Mouse (Mus musculus) cerebellum, adult 2 months (tissue): Measurements from ENCODE around the gene Kcnq4.

ENCODE experiments used
- CTCF ChIP-seq: fragments of 200-500 bp; IDR thresholded peaks from 2 replicates; pipeline ENCODE4 v1.5.1; 2011; ENCODE audit warnings: low read depth, mild to moderate bottlenecking, control low read depth, low read length, moderate library complexity, borderline replicate concordance; ENCODE audit not compliant: insufficient read depth
- POLR2A ChIP-seq: fragments of 200-500 bp; IDR thresholded peaks from 2 replicates; pipeline ENCODE4 v1.6.1; 2011; ENCODE audit warnings: low read length, control low read depth, borderline replicate concordance; ENCODE audit not compliant: insufficient read depth

DNA sequence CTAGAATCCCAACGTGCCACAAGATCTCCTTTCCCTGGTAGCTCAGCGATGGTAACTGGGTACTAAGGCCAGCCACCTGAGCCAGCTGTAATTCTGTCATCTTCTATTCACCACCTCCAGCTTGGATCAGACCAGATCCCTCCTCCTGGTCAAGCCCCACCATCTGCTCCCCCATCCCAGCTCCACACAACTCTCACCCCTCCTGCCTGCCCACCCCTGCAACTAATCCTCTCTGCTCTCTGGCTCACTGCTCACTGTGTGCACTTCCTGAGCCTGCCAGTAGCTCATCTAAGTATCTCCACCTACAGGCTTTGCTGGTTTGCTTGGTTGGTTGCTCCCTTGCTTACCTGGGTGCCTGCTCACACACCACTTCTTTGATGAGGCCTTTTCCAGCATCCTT is 26.8 kb downstream of the Kcnq4 start:
- no peak for TF ChIP-seq POLR2A
- TF ChIP-seq CTCF, result no peak
